Mouse (Mus musculus): ENCODE measurements around the gene Dspp. TPM values are rescaled to one million over a fixed set of nuclear protein-coding genes. Genes with fewer than 3 reads are reported as not detected.
A peak's percentile ranks its signal among the peaks of the same experiment; 100 is the strongest.

The Dspp gene
- polyA plus RNA-seq, 1 experiment from 2014 or later = not detected

GRCm38 (mm10) chr5:104130891-104131290 lies 39.6 kb upstream of the Dspp start:
- no peaks in the 10 kb centered on the region for H3K9me3 ChIP-seq (ENCODE audit: control insufficient read depth, low read length)
- H3K36me3 ChIP-seq (ENCODE audit: control insufficient read depth, insufficient read depth, low read length) = no peaks in the 10 kb centered on the region
- no peaks in the 10 kb centered on the region for H3K27me3 ChIP-seq (ENCODE audit: control insufficient read depth, insufficient read depth, low read length)
- no peak for DNase-seq (ENCODE audit: low spot score)
- H3K27ac ChIP-seq (replicated peaks) = no peak overlapping the region
- H3K4me1 ChIP-seq (replicated peaks; ENCODE audit: control insufficient read depth, insufficient read depth) = no peaks in the 10 kb centered on the region
- no peak for ATAC-seq (ENCODE audit: low FRiP score, low TSS enrichment)
- H3K9ac ChIP-seq (ENCODE audit: low read length) = no peak overlapping the region
- no peak for TF ChIP-seq EP300 (optimal IDR thresholded peaks at IDR 0.05)
- TF ChIP-seq CTCF (IDR thresholded peaks at IDR 0.05; ENCODE audit: low read depth) = no peak
- H3K4me2 ChIP-seq (replicated peaks; ENCODE audit: low read depth) = no peak overlapping the region
- H3K4me3 ChIP-seq (ENCODE audit: low read depth, low read length) = no peak overlapping the region
- WGBS = 74% methylated on average over 4 of the region's 4 CpGs

- Histone ChIP-seq H3K4me2 (replicated peaks; ENCODE audit: low read depth) (no peak overlapping the region), H3K9ac (ENCODE audit: low read length) (no peak overlapping the region), H3K27ac (replicated peaks) (no peak overlapping the region), H3K4me3 (ENCODE audit: low read depth, low read length) (no peak overlapping the region), H3K36me3 (ENCODE audit: control insufficient read depth, insufficient read depth, low read length) (no peaks in the 10 kb centered on the region), H3K4me1 (replicated peaks; ENCODE audit: control insufficient read depth, insufficient read depth) (no peaks in the 10 kb centered on the region), H3K9me3 (ENCODE audit: control insufficient read depth, low read length) (no peaks in the 10 kb centered on the region), H3K27me3 (ENCODE audit: control insufficient read depth, insufficient read depth, low read length) (no peaks in the 10 kb centered on the region)
- ATAC-seq (ENCODE audit: low FRiP score, low TSS enrichment) = no peak; the same call in 1 of the 2 replicates
- DNase-seq (ENCODE audit: low spot score) = peak; percentile 49
- WGBS = 48% methylated on average over 4 of the region's 4 CpGs
- no peak for TF ChIP-seq EP300 (optimal IDR thresholded peaks at IDR 0.05)
- peak; percentile 84 for TF ChIP-seq CTCF (IDR thresholded peaks at IDR 0.05; ENCODE audit: low read depth)
These were observed 39.0 kb upstream of the Dspp start for GRCm38 (mm10) chr5:104131544-104131943.

- TF ChIP-seq EP300 (optimal IDR thresholded peaks at IDR 0.05) (no peak), CTCF (IDR thresholded peaks at IDR 0.05; ENCODE audit: low read depth) (no peak)
- Histone ChIP-seq H3K9ac (ENCODE audit: low read length) (no peak overlapping the region), H3K27ac (replicated peaks) (no peak overlapping the region), H3K4me1 (replicated peaks; ENCODE audit: control insufficient read depth, insufficient read depth) (no peaks in the 10 kb centered on the region), H3K9me3 (ENCODE audit: control insufficient read depth, low read length) (no peaks in the 10 kb centered on the region), H3K4me2 (replicated peaks; ENCODE audit: low read depth) (no peak overlapping the region), H3K27me3 (ENCODE audit: control insufficient read depth, insufficient read depth, low read length) (no peaks in the 10 kb centered on the region), H3K4me3 (ENCODE audit: low read depth, low read length) (no peak overlapping the region), H3K36me3 (ENCODE audit: control insufficient read depth, insufficient read depth, low read length) (no peaks in the 10 kb centered on the region)
- DNase-seq (ENCODE audit: low spot score) = no peak
- no peak for ATAC-seq (ENCODE audit: low FRiP score, low TSS enrichment)
- WGBS = 50% methylated on average over 4 of the region's 4 CpGs
These were observed 36.8 kb upstream of the Dspp start for GRCm38 (mm10) chr5:104133752-104134151.

- H3K4me1 ChIP-seq (replicated peaks; ENCODE audit: control insufficient read depth, insufficient read depth) = no peaks in the 10 kb centered on the region
- no peaks in the 10 kb centered on the region for H3K27me3 ChIP-seq (ENCODE audit: control insufficient read depth, insufficient read depth, low read length)
- H3K27ac ChIP-seq (replicated peaks) = no peak overlapping the region
- ATAC-seq (ENCODE audit: low FRiP score, low TSS enrichment) = no peak
- H3K9me3 ChIP-seq (ENCODE audit: control insufficient read depth, low read length) = no peaks in the 10 kb centered on the region
- no peak overlapping the region for H3K4me3 ChIP-seq (ENCODE audit: low read depth, low read length)
- DNase-seq (ENCODE audit: low spot score) = no peak
- WGBS = 48% methylated on average over 10 of the region's 10 CpGs
- no peak for TF ChIP-seq EP300 (optimal IDR thresholded peaks at IDR 0.05)
- no peak for TF ChIP-seq CTCF (IDR thresholded peaks at IDR 0.05; ENCODE audit: low read depth)
- H3K36me3 ChIP-seq (ENCODE audit: control insufficient read depth, insufficient read depth, low read length) = no peaks in the 10 kb centered on the region
- no peak overlapping the region for H3K4me2 ChIP-seq (replicated peaks; ENCODE audit: low read depth)
- H3K9ac ChIP-seq (ENCODE audit: low read length) = no peak overlapping the region
These were observed 32.5 kb upstream of the Dspp start for GRCm38 (mm10) chr5:104137920-104138541.

GRCm38 (mm10) chr5:104141067-104141466 lies 29.4 kb upstream of the Dspp start:
- TF ChIP-seq CTCF (IDR thresholded peaks at IDR 0.05; ENCODE audit: low read depth) = peak; percentile 56
- no peak for TF ChIP-seq EP300 (optimal IDR thresholded peaks at IDR 0.05)
- Histone ChIP-seq H3K9me3 (ENCODE audit: control insufficient read depth, low read length) (no peaks in the 10 kb centered on the region), H3K27ac (replicated peaks) (no peak overlapping the region), H3K4me2 (replicated peaks; ENCODE audit: low read depth) (no peak overlapping the region), H3K9ac (ENCODE audit: low read length) (no peak overlapping the region), H3K36me3 (ENCODE audit: control insufficient read depth, insufficient read depth, low read length) (no peaks in the 10 kb centered on the region), H3K4me1 (replicated peaks; ENCODE audit: control insufficient read depth, insufficient read depth) (no peaks in the 10 kb centered on the region), H3K27me3 (ENCODE audit: control insufficient read depth, insufficient read depth, low read length) (no peaks in the 10 kb centered on the region), H3K4me3 (ENCODE audit: low read depth, low read length) (no peak overlapping the region)
- no peak for ATAC-seq (ENCODE audit: low FRiP score, low TSS enrichment)
- 80% methylated on average over 2 of the region's 2 CpGs for WGBS
- DNase-seq (ENCODE audit: low spot score) = no peak

- H3K36me3 ChIP-seq (ENCODE audit: control insufficient read depth, insufficient read depth, low read length) = no peaks in the 10 kb centered on the region
- H3K4me3 ChIP-seq (ENCODE audit: low read depth, low read length) = no peak overlapping the region
- H3K4me1 ChIP-seq (replicated peaks; ENCODE audit: control insufficient read depth, insufficient read depth) = no peaks in the 10 kb centered on the region
- no peak overlapping the region for H3K27ac ChIP-seq (replicated peaks)
- DNase-seq (ENCODE audit: low spot score) (no peak), ATAC-seq (ENCODE audit: low FRiP score, low TSS enrichment) (no peak)
- TF ChIP-seq EP300 (optimal IDR thresholded peaks at IDR 0.05) = no peak
- TF ChIP-seq CTCF (IDR thresholded peaks at IDR 0.05; ENCODE audit: low read depth) = no peak
- no peak overlapping the region for H3K4me2 ChIP-seq (replicated peaks; ENCODE audit: low read depth)
- WGBS = 80% methylated on average over 4 of the region's 4 CpGs
- H3K9me3 ChIP-seq (ENCODE audit: control insufficient read depth, low read length) = no peaks in the 10 kb centered on the region
- H3K9ac ChIP-seq (ENCODE audit: low read length) = no peak overlapping the region
- no peaks in the 10 kb centered on the region for H3K27me3 ChIP-seq (ENCODE audit: control insufficient read depth, insufficient read depth, low read length)
These were observed 26.5 kb upstream of the Dspp start for GRCm38 (mm10) chr5:104144057-104144456.

All from stomach, postnatal 0 days (tissue).